Mouse (Mus musculus) heart, adult 8-10 months (tissue): ENCODE results near the gene Msh5. TPM values are rescaled to one million over a fixed set of nuclear protein-coding genes. Genes with fewer than 3 reads are reported as not detected.
"Not testable (repeated sequence)": the region's sequence is repeated elsewhere in the genome, so short reads cannot be mapped to it uniquely, and the experiment has no call there.

Experiments
- DNase-seq: peaks from one replicate; pipeline ENCODE4 v3.0.0; 2022; ENCODE audit warnings: low spot score
- total RNA-seq, 4 experiments: library from RNA; stranded (reverse); gene quantifications; 2 replicates each; pipeline ENCODE4 v1.2.4; 2022

The Msh5 gene
- total RNA-seq, 4 experiments from 2014 or later: 0.33 to 0.56 TPM; not detected in 2

- DNase-seq: no peak
Observed at GRCm38 (mm10) chr17:35002153-35002865, 44.2 kb downstream of the Msh5 start.

- DNase-seq: no peak
Observed at GRCm38 (mm10) chr17:35001452-35002152, 44.9 kb downstream of the Msh5 start.

DNA sequence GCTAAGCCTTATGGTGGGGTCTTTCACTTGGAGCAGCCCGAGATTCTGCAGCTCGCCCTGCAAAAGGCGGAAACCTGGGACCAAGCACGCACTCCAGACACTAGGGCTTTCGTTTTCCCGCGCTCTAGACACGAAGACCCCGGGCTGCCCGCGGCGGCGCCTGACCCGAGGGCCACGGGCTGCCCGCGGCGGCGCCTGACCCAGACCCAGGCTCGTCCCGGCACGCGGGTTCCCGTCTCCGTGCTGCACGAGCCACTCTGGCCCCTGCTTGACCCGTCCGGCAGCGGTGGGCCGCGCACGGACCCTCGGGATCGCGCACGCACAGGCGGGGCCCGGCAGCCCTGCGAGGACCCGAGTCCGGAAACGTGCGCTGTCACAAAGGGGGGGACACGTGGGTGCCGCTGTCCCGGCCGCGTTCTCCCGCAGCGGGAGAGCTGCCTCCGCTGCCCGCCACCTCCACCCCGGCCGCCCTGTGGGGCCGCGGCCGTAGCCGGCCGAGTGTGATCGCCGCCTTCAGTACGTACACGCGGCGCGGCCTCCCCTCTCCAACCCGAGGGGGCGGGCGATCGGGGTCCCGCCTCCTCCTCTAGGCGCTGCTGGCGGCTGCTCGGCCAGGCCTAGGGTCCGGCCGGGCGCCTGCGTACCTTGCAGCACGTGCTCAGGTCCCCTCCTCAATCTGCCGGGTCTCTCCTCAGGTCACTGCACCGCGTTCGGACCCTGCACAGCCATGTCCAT lies 45.7 kb downstream of the Msh5 start, which contains the start of gene Vars:
Gene Vars (plus strand): TSS at position 271 of the 735 bp plus-strand sequence.
- DNase-seq: peak; percentile 88

DNA sequence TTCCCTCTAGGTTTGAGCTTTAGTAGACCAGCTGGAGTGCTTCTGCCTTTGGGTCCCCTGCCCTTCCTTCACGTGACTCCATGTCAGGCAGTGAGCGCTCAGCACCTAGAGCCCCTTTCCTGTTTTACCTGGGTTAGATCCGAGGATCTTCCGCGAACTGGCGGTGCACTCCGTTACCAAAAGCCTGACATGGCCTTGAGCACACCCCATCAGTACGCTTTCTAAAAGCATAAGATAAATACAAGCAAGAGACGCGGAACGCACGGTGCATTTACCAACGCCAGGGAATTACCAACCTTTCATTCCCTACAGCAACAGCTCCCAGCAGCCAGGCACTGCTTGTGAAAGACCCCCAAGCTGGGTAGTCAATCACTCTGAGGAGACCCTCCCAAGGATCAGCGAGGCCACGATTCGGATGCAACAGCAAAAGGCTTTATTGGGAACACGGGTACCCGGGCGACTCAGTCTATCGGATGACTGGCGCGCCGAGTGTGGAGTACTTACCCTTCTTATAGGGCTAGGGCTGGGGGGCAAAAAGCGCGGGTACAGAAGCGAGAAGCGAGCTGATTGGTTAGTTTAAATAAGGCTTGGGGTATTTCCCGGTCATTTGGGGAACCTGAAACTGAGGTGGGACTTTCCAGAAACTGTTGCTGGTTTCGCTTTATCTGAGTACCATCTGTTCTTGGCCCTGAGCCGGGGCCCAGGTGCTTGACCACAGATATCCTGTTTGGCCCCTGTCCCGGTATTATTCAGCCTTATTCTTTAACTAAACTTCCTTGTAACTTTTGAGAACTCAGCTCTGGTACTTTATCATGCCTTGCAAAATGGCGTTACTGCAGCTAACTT lies 46.5 kb downstream of the Msh5 start:
- DNase-seq: not testable (repeated sequence)

DNA sequence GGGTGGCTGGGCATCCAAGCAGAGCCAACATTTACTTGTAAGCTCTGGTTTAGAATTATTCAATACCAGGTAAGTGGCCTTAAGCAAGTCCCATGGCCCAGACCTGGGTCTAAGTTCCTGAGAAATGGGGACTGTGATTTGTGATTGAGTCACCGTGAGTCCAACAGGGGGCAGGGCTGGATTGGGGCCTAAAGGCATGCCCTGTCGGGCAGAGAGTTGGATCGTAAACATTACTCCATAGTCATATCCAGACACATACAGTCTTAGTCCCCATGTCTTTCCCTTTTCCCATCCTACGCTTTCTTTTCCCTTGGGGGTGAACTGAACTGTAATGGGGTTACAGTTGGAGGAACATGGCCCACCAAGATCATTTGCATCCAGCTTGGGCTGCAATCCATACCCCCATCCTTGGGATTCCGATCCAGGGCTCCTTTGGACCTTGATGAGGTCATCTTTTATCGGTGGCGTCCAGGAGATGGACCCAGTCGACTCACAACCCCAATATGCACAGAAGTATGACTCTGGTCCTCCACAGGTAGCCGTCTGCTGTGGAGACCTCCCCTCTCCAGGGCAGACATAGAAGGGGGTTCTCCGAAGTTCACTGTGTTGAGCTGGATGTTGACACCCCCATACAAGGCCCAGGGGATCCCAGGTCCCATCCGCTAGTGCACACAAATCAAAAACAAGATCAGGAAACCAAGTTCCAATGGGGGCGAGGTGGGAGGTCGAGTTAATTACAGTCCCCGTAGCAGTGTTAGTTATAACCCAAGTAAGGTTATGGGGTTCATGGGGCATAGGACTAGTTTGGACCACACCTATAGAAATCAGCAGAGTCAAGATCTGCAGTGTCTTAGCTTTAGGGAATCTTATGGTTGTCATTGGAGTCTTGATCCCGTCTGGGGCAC lies 47.8 kb downstream of the Msh5 start:
- no peak for DNase-seq

- DNase-seq: no peak
Observed at GRCm38 (mm10) chr17:34997142-34997483, 49.4 kb downstream of the Msh5 start.

DNA sequence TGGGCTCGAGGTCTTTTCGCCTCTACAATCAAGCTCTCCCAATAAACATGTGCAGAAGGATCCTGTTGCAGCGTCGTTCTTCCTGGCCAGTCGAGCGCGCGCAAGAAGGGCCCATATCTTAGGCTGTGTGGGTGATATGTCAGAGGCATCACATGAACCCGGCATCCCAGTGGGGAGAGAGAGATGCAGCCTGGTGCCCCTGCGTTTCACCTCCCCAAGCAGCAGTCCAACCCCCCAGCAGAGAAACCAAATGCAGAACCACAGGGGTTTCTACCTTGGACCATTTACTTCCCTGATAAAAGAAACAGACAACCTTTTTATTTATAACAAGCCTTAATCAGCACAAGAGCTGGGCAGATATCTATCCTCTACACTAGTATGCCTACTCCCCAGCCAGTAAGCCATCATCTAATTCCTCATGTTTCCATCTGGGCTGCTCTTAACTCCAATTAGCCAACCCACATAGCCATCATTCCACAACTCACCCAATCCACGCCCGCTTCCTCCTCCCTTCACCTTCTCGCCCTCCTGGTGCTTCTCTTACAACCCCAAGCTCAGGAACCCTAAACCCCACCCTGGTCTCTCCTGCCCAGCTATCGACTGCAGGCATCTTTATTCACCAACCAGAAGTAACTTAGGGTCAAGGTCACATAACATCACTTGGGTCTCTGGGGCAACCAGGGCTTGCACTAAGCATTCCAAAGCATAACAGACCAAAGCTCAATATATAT lies 50.0 kb downstream of the Msh5 start:
- DNase-seq: no peak

- DNase-seq: not testable (repeated sequence)
Observed at GRCm38 (mm10) chr17:34995927-34996326, 50.6 kb downstream of the Msh5 start.

GRCm38 (mm10) chr17:34995192-34995591 lies 51.4 kb downstream of the Msh5 start:
- DNase-seq: not testable (repeated sequence)

DNA sequence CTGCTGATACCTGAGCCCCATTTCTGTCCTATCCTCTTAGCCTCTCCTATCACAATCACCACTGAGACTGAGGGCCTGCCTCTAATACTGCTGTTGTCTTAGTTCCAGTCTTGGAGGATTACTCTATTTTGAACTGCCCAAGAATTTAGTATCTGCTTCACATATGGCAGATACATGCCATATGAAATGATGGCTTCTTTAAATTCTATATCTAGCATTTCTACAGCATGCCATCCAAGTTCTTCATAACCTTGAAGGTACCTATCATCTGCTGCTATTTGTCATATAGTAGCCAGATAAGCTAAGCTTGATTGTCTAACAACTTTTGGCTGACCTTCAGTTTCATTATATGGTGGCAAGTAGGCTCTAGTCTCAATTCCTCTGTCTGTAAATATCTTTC lies 51.8 kb downstream of the Msh5 start:
- DNase-seq: no peak

- DNase-seq: peak; percentile 50
Observed at GRCm38 (mm10) chr17:34984218-34984617, 62.3 kb downstream of the Msh5 start.

DNA sequence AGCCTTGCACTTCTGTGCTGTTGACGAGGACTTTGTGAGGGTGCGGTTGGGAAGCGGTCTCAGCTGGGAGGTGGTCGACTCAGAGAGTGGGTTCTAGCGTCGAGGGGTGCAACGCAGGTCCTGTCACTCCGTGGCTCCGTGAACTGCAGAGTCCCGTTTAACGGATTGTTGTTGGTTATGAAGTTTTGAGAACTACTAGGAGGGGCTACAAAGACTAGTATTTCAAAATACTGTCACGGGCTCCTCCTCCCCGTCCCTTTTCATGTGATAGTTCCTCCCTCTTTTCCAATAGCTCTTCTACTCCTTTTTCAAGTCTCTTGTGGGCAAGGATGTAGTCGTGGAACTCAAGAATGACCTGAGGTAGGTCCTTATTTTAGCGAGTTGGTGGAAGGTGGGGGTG lies 64.2 kb downstream of the Msh5 start:
- no peak for DNase-seq

GRCm38 (mm10) chr17:34981690-34982180 lies 64.8 kb downstream of the Msh5 start, which contains the start of gene Lsm2:
Lsm2 (plus strand) TSS chr17:34981862.
- DNase-seq: peak; percentile 94

DNA sequence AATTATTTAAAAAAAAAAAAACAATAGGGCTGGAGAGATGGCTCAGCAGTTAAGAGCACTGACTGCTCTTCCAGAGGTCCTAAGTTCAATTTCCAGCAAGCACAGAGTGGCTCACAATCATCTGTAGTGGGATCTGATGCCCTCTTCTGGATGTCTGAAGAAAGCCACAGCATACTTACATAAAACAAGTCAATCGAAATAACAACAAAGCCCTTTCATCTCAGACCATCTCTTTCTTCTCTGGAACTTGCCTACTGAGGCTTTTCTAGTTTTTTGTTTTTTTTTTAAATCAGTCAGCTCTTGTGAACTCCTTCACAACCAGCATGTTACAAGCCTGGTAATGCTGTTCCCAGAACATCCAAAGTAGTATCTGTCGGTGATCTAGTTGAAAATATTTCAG lies 65.9 kb downstream of the Msh5 start:
- peak; percentile 68 for DNase-seq

GRCm38 (mm10) chr17:34979631-34980030 lies 66.9 kb downstream of the Msh5 start:
- no peak for DNase-seq
